Mouse (Mus musculus): Measurements from ENCODE around the gene Hsf2.
"Not testable (repeated sequence)": the region's sequence is repeated elsewhere in the genome, so short reads cannot be mapped to it uniquely, and the experiment has no call there.

Gene Hsf2

DNA sequence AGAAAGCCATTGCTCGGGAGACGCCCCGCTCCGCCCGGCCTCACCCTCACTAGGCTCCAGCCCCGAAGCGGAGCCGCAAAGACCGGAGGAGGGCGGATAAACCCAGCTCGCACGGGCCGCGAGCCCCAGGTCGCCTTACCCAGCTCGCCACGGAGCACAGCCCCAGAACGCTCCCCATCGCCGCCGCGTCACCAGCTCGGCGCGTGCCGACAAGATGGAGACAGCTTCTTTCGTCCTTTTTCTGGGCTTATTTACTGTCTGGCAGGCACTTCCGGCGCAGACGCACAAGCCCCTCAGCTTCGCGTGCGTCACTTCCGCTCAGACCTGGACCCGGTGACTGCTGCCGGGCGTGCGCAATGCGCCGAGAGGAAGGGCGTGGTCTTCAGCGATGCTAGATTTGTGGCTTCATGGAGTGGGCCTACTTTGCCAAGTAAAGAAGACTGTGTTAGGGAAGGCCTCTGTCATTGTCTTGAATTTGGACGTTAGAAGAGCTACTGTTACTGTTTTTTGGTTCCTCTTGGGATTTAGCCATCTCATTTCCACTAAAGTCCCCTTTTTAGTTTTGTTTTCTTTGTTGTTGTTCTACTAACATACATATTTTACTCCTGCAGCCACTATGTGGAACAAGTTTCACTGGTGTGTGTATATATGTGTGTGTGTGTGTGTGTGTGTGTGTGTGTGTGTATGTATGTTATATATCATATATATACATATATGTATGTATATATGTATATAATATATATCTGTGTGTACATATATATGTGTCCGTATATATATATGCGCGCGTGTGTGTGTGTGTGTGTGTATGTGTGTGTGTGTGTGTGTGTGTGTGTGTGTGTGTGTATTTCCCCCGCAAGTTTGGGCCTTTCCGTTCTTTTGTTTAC lies 46.3 kb downstream of the Hsf2 start, which contains the start of gene Serinc1:
Gene Serinc1 (minus strand): TSS at position 313 of the 884 bp plus-strand sequence.
- peak; percentile 98 for DNase-seq

DNA sequence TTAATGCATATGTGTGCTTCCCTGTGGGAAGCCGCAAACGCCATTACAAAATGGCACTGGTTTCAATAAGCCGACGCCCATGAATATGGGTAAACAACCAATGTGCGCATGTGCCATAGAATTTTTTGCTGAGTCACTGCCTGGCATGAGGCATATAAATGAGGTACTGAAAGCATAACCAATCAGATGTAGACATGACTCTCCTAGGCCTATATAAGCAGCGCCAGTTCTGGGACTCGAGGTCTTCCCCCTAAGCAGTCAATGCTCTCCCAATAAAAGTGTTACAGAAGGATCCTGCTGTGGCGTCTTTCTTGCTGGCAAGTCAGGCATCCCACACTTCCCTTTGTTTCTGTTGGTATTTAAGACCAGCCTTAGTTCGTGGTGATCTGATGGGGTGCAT lies 57.7 kb downstream of the Hsf2 start:
- DNase-seq = not testable (repeated sequence)

GRCm38 (mm10) chr10:57549631-57550030 lies 63.4 kb downstream of the Hsf2 start:
- DNase-seq = no peak

GRCm38 (mm10) chr10:57553719-57554118 lies 67.5 kb downstream of the Hsf2 start:
- no peak for DNase-seq

DNA sequence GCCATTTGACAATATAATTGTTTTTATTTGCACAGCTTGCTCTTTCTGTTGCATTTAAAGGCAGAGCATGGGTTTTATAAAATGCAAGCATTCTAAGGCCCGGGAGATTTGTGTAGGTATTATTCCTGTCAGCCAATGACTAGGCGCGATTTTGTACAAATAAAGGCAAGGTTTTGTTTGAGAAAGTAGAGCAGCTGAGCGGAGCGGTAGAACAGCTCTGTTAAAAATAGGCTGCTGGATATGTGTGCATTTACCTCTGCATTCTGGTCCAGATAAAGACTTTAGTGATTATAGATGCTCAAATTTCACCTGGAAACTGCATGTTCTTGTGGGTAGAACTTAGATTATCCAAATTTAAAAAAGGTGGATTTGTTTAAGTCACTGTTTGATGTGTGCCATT lies 71.4 kb downstream of the Hsf2 start:
- DNase-seq = no peak

Data from embryo, embryonic 11 days (tissue).